Mouse (Mus musculus) heart, embryonic 15.5 days (tissue): ENCODE data around the gene Ccdc141. TPM values are rescaled to one million over a fixed set of nuclear protein-coding genes. Genes with fewer than 3 reads are reported as not detected.
"Not testable (repeated sequence)": the region's sequence is repeated elsewhere in the genome, so short reads cannot be mapped to it uniquely, and the experiment has no call there.

Experiments
- ATAC-seq: fragments of 200-750 bp; cut with Nextera tagmentation; replicated peaks from 2 replicates; pipeline ENCODE4 v1.8.0; 2017; ENCODE audit warnings: low read depth, moderate TSS enrichment; ENCODE audit not compliant: insufficient number of reproducible peaks, insufficient read depth, low FRiP score
- H3K27ac ChIP-seq: fragments of 300-500 bp; sonication (generic); 2 replicates; pipeline ENCODE4 v1.5.1; 2015; ENCODE audit warnings: mild to moderate bottlenecking, inconsistent platforms
- H3K27me3 ChIP-seq: fragments of 300-500 bp; sonication (generic); 2 replicates; pipeline ENCODE4 v1.6.1; 2015; ENCODE audit warnings: inconsistent platforms
- H3K36me3 ChIP-seq: fragments of 300-500 bp; sonication (generic); 2 replicates; pipeline ENCODE4 v1.6.1; 2015; ENCODE audit warnings: mild to moderate bottlenecking, inconsistent platforms
- H3K4me1 ChIP-seq: fragments of 300-500 bp; sonication (generic); replicated peaks from 2 replicates; pipeline ENCODE4 v1.6.1; 2015; ENCODE audit warnings: inconsistent platforms
- H3K4me2 ChIP-seq: fragments of 300-500 bp; sonication (generic); 2 replicates; pipeline ENCODE4 v1.6.1; 2015; ENCODE audit warnings: inconsistent platforms, mild to moderate bottlenecking, moderate library complexity
- H3K4me3 ChIP-seq: fragments of 300-500 bp; sonication (generic); 2 replicates; pipeline ENCODE4 v1.5.1; 2015; ENCODE audit warnings: mild to moderate bottlenecking, inconsistent platforms
- H3K9ac ChIP-seq: fragments of 300-500 bp; sonication (generic); 2 replicates; pipeline ENCODE4 v1.6.1; 2015; ENCODE audit warnings: mild to moderate bottlenecking, inconsistent platforms
- H3K9me3 ChIP-seq: fragments of 300-500 bp; sonication (generic); replicated peaks from 2 replicates; pipeline ENCODE4 v1.6.1; 2016; ENCODE audit warnings: inconsistent platforms
- WGBS: fragments of 180-500 bp; shearing (Covaris S2); methylation state at CpG from one replicate; pipeline ENCODE4 v1.1.7; 2015; ENCODE audit warnings: mixed read lengths; 5-methylcytosine and 5-hydroxymethylcytosine counted together
- polyA plus RNA-seq: library from polyadenylated mRNA; unstranded; fragments of >200 nt; fragmentation: Nextera tagmentation; extraction: Ambion mirVana; gene quantifications from 2 replicates; pipeline ENCODE4 v1.2.1, GENCODE M21; 2015

Gene Ccdc141
- polyA plus RNA-seq, 1 experiment from 2014 or later: 175 TPM

DNA sequence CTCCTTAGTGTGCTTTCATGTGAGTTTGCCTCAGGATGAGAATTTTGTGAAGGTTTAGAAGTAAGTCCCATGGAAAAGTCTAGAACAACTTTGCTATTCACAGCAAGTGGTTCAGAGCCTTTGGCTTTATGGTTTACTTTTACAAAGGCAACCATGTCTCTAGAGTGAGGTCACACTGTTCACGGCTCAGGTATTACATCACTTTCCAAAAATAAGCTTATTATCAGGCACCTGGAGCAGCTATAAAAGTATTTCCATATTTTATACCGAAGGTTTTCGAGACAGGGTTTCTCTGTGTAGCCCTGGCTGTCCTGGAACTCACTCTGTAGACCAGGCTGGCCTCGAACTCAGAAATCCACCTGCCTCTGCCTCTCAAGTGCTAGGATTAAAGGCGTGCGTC, 157.0 kb downstream of the Ccdc141 start:
- not testable (repeated sequence) for H3K27me3 ChIP-seq, H3K4me1 ChIP-seq, H3K4me2 ChIP-seq, ATAC-seq, H3K9me3 ChIP-seq, H3K9ac ChIP-seq, H3K4me3 ChIP-seq
- Histone ChIP-seq H3K36me3 (peaks cover 18% of the 10 kb centered on the region), H3K27ac (peak overlapping the region; percentile 47; the same call in 1 of the 2 replicates)
- WGBS: 63% methylated on average over 6 of the region's 6 CpGs

DNA sequence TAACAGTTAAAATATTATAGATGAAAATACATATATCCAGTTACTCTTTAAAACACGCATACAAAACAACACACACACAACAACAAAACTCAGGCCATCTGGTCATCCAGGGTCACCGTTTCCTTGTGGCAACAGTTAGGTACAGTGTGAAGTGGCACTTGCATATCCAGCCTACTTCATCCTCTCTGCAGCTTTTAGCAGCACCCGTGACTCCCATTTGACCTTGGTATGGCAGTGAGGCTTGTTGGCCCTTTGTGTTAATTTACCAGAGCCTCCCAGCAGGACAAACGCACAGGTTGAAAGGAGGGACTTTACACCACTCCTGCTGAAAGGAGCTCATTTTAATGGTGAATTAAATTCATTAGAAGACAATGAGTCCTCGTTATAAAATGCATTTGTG, 158.5 kb downstream of the Ccdc141 start:
- H3K9me3 ChIP-seq: no peaks in the 10 kb centered on the region
- WGBS: 52% methylated on average over 5 of the region's 5 CpGs
- peaks cover 8% of the 10 kb centered on the region; the same call in 1 of the 2 replicates for H3K4me1 ChIP-seq
- no peaks in the 10 kb centered on the region for H3K27me3 ChIP-seq
- H3K36me3 ChIP-seq: peaks cover 18% of the 10 kb centered on the region
- peak; percentile 69; the same call in 1 of the 2 replicates for ATAC-seq
- H3K27ac ChIP-seq: peak overlapping the region; percentile 24; the same call in 1 of the 2 replicates
- no peak overlapping the region for H3K9ac ChIP-seq
- no peak overlapping the region for H3K4me3 ChIP-seq
- H3K4me2 ChIP-seq: no peak overlapping the region

DNA sequence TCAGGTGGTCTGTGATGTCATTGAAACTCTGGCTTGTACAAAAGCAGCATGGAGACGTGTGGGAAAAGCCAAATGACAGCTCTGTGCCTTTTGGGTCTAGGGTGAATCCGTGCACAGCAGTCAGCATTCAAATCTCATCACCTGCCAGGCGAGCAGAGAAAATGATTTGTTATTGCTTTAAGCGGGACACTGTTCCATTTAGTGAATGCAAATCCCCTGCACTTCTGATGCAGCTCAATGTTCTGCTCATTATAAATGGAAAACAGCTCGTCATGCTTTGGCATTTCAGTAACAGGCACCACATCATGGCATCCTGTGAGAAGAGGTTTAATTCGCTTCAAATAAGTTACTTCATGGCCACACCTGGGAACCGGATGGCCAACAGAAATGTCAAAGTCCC, 163.4 kb downstream of the Ccdc141 start:
- no peak for ATAC-seq
- H3K4me3 ChIP-seq: no peak overlapping the region
- H3K4me2 ChIP-seq: no peak overlapping the region
- no peak overlapping the region for H3K9ac ChIP-seq
- no peaks in the 10 kb centered on the region for H3K9me3 ChIP-seq
- no peaks in the 10 kb centered on the region for H3K4me1 ChIP-seq
- no peak overlapping the region for H3K27ac ChIP-seq
- H3K27me3 ChIP-seq: no peaks in the 10 kb centered on the region
- WGBS: 74% methylated on average over 7 of the region's 7 CpGs
- H3K36me3 ChIP-seq: peaks cover 9% of the 10 kb centered on the region

DNA sequence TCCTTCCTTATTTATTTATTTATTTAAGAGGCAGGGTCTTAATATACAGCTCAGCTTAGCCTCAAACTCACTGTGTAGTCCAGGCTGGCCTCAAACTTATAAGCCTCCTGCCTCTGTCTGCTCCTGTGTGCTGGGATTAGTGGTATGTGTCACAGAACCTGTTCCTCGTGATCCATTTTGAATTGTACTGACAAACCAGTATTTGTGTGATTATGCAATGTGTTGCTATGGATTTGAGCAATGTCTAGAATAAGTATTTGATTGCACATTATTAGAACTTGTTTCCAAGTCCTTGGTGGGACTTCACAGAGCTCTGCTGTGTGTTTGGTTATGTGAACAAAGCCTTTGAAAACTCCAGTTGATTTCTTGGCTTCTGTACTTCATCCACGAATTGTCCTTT, 167.3 kb downstream of the Ccdc141 start:
- H3K9me3 ChIP-seq: no peaks in the 10 kb centered on the region
- no peak overlapping the region for H3K27ac ChIP-seq
- no peak overlapping the region for H3K9ac ChIP-seq
- H3K4me1 ChIP-seq: peaks cover 5% of the 10 kb centered on the region; the same call in 1 of the 2 replicates
- ATAC-seq: no peak
- H3K27me3 ChIP-seq: no peaks in the 10 kb centered on the region
- no peaks in the 10 kb centered on the region for H3K36me3 ChIP-seq
- WGBS: 67% methylated on average over 2 of the region's 2 CpGs
- no peak overlapping the region for H3K4me2 ChIP-seq
- H3K4me3 ChIP-seq: no peak overlapping the region

DNA sequence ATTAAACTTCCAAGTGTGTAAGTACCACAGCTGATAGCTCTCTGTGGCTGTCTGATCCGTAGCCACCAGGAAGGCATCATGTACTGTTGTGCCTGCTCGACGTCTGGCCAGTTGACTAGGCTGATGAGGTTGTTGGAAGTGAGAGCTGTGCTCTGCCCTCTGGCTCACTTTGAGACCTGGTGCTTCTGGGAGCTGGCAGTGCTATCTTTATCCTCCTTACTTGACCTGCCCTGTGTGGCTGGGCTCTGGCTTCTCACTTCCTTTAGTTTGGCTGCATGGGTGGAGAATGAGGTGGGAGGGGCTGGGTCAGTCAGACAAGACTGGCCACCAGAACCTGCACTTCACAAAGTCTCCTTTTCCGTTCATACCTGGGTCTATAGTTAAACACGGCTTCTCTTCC, 172.1 kb downstream of the Ccdc141 start:
- H3K27ac ChIP-seq: peak overlapping the region; percentile 69
- 30% methylated on average over 5 of the region's 5 CpGs for WGBS

DNA sequence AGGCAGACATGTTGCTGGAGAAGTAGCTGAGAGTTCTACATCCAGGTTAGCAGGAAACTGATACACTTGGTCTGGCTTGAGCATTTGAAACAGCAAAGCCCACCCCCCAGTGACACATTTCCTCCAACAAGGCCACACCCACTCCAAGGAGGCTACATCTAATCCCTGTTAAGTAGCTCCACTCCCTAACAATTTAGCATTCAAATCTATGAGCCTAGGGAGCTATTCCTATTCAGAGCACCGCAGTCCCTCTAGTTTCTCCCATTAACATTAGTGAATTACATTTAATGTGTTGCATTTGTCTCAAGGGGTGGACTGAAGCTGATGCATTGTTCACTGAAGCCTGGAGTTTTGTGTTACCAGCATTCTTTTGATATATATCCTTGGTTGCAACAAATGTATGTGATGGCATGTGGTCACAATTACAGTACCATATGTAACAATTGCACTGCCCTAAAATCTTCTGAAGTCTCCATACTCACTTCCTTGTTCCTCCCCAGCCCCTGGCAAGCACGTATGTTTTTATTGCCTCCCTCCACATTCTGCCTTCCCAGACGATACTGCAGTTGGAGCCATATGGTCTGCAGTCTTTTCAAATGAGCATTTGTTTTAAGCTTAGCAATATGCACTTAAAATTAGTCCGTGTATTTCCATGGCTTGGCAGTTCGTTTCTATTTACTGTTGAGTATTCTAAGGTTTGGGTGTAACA, 177.8 kb downstream of the Ccdc141 start:
- no peak overlapping the region for H3K4me3 ChIP-seq
- H3K9me3 ChIP-seq: no peaks in the 10 kb centered on the region
- H3K36me3 ChIP-seq: no peaks in the 10 kb centered on the region
- no peak overlapping the region for H3K4me2 ChIP-seq
- no peaks in the 10 kb centered on the region for H3K4me1 ChIP-seq
- H3K27ac ChIP-seq: no peak overlapping the region
- H3K9ac ChIP-seq: no peak overlapping the region
- no peaks in the 10 kb centered on the region for H3K27me3 ChIP-seq
- WGBS: 77% methylated on average over 5 of the region's 5 CpGs
- no peak for ATAC-seq

More for the DNA sequence above, 172.1 kb downstream of the Ccdc141 start:
- H3K9ac ChIP-seq: no peak overlapping the region
- no peaks in the 10 kb centered on the region for H3K27me3 ChIP-seq
- peak; percentile 76; the same call in 1 of the 2 replicates for ATAC-seq
- H3K9me3 ChIP-seq: no peaks in the 10 kb centered on the region
- no peak overlapping the region for H3K4me3 ChIP-seq
- H3K4me2 ChIP-seq: no peak overlapping the region
- H3K4me1 ChIP-seq: peaks cover 10% of the 10 kb centered on the region; the same call in 1 of the 2 replicates
- no peaks in the 10 kb centered on the region for H3K36me3 ChIP-seq

GRCm38 (mm10) chr2:76987317-76987716, 183.1 kb downstream of the Ccdc141 start:
- Histone ChIP-seq H3K4me3 (no peak overlapping the region), H3K9ac (no peak overlapping the region), H3K4me1 (peaks cover 8% of the 10 kb centered on the region), H3K9me3 (no peaks in the 10 kb centered on the region), H3K36me3 (no peaks in the 10 kb centered on the region), H3K4me2 (no peak overlapping the region), H3K27me3 (no peaks in the 10 kb centered on the region), H3K27ac (no peak overlapping the region)
- 83% methylated on average over 4 of the region's 4 CpGs for WGBS
- ATAC-seq: no peak

- H3K4me3 ChIP-seq: no peak overlapping the region
- peak overlapping the region; percentile 64; the same call in 1 of the 2 replicates for H3K4me2 ChIP-seq
- no peaks in the 10 kb centered on the region for H3K9me3 ChIP-seq
Observed at GRCm38 (mm10) chr2:76984384-76984783, 186.1 kb downstream of the Ccdc141 start.

GRCm38 (mm10) chr2:76983601-76984000, 186.8 kb downstream of the Ccdc141 start:
- WGBS: 20% methylated on average over 5 of the region's 5 CpGs
- peak overlapping the region; percentile 64 for H3K4me2 ChIP-seq
- peak overlapping the region; percentile 93 for H3K27ac ChIP-seq
- H3K9me3 ChIP-seq: no peaks in the 10 kb centered on the region
- ATAC-seq: no peak
- H3K9ac ChIP-seq: no peak overlapping the region
- peaks cover 8% of the 10 kb centered on the region for H3K4me1 ChIP-seq
- no peaks in the 10 kb centered on the region for H3K27me3 ChIP-seq
- no peak overlapping the region; the same call in 1 of the 2 replicates for H3K4me3 ChIP-seq
- H3K36me3 ChIP-seq: no peaks in the 10 kb centered on the region

More at GRCm38 (mm10) chr2:76984384-76984783, 186.1 kb downstream of the Ccdc141 start:
- Histone ChIP-seq H3K27ac (peak overlapping the region; percentile 93), H3K4me1 (peaks cover 8% of the 10 kb centered on the region), H3K9ac (no peak overlapping the region), H3K36me3 (no peaks in the 10 kb centered on the region), H3K27me3 (no peaks in the 10 kb centered on the region)
- WGBS: 53% methylated on average over 5 of the region's 5 CpGs
- ATAC-seq: no peak

- H3K9me3 ChIP-seq: no peaks in the 10 kb centered on the region
- no peaks in the 10 kb centered on the region for H3K27me3 ChIP-seq
- peak within 1 kb of the TSS; percentile 64 for H3K4me2 ChIP-seq
- peak within 1 kb of the TSS; percentile 56 for H3K9ac ChIP-seq
- peak within 1 kb of the TSS; percentile 97 for H3K27ac ChIP-seq
- H3K36me3 ChIP-seq: peaks cover 7% of the 10 kb centered on the region; the same call in 1 of the 2 replicates
- peak within 1 kb of the TSS; percentile 55 for H3K4me3 ChIP-seq
- H3K4me1 ChIP-seq: peaks cover 12% of the 10 kb centered on the region
- WGBS: 42% methylated on average over 18 of the region's 18 CpGs
- ATAC-seq: peak; percentile 88
Observed at GRCm38 (mm10) chr2:76982391-76983145, 187.9 kb downstream of the Ccdc141 start, which contains the start of gene Ttn. Gene Ttn (minus strand): TSS chr2:76982547.

DNA sequence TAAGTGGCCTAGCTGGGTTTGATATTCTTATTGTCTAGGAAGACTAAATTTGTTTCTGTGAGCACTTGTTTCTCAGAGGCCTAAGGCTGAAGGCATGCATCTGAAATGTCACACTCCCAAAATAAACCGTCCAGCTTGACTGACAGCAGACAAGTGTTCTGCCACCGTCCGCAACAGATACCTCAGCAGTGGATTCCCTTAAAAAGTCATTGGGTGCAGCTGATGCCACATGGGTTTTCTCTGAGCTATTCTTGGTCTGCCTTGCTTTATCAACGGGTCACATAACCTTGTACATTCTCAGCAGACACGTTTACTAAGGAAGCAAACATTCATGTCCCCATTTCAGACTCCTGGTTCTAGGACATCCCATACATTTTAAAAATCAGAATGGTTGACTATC, 188.7 kb downstream of the Ccdc141 start:
- WGBS: 27% methylated on average over 5 of the region's 5 CpGs
- Histone ChIP-seq H3K27ac (peak overlapping the region; percentile 97), H3K36me3 (peaks cover 12% of the 10 kb centered on the region; the same call in 1 of the 2 replicates), H3K9me3 (no peaks in the 10 kb centered on the region), H3K9ac (peak overlapping the region; percentile 56; the same call in 1 of the 2 replicates), H3K4me1 (peaks cover 20% of the 10 kb centered on the region), H3K4me2 (no peak overlapping the region), H3K27me3 (no peaks in the 10 kb centered on the region), H3K4me3 (peak overlapping the region; percentile 55)
- ATAC-seq: peak; percentile 80
